Mouse (Mus musculus): ENCODE results near the gene 4930524J08Rik. TPM values are rescaled to one million over a fixed set of nuclear protein-coding genes. Genes with fewer than 3 reads are reported as not detected.

4930524J08Rik gene
- polyA plus RNA-seq, 1 experiment, result 10.2 TPM

GRCm38 (mm10) chr5:99983452-99984061 lies 4.7 kb downstream of the 4930524J08Rik start:
- TF ChIP-seq CEBPB (IDR thresholded peaks at IDR 0.05; ENCODE audit: low read depth) (no peak), CTCF (IDR thresholded peaks at IDR 0.05; ENCODE audit: control insufficient read depth, insufficient read depth, insufficient read length) (no peak), MYOG (IDR thresholded peaks at IDR 0.05; ENCODE audit: control insufficient read depth, extremely low read depth, insufficient read length) (no peak), MAX (IDR thresholded peaks at IDR 0.05) (no peak), USF1 (IDR thresholded peaks at IDR 0.05; ENCODE audit: low read depth) (no peak), MYOD1 (IDR thresholded peaks at IDR 0.05; ENCODE audit: control insufficient read depth, insufficient read length, low read depth) (no peak), FOSL1 (IDR thresholded peaks at IDR 0.05; ENCODE audit: insufficient read depth, low read length, poor library complexity, severe bottlenecking) (no peak)
- Histone ChIP-seq H3K36me3 (ENCODE audit: control insufficient read depth, insufficient read depth) (no peaks in the 10 kb centered on the region), H3K27me3 (ENCODE audit: control insufficient read depth, insufficient read depth, insufficient read length) (no peaks in the 10 kb centered on the region), H3ac (ENCODE audit: control insufficient read depth, insufficient read length, low read depth) (no peak overlapping the region), H3K79me3 (ENCODE audit: low read depth) (no peaks in the 10 kb centered on the region), H3K79me2 (ENCODE audit: control insufficient read depth, insufficient read depth) (no peaks in the 10 kb centered on the region), H3K4me3 (ENCODE audit: insufficient read depth, poor library complexity, severe bottlenecking) (no peak overlapping the region)

DNA sequence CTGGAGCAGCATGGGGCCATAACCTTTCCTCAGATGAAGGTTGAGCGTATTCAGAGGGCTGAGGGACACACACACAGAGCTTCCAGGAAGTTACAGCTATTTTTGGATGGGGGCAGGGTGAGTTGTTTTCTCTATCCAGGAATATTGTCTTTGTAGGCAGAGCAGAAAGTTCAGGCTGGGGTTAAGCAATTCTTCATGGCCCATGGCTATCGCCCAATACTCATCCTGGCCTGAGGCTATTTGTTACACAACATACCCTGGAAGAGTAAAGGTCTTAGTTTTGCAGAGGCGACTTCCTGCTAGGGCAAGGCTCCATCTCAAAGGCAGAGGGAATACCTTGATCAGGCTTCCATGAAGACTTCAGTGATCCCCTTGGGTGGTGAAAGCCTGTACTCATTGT lies 15.3 kb downstream of the 4930524J08Rik start:
- TF ChIP-seq MAX (IDR thresholded peaks at IDR 0.05) (no peak), FOSL1 (IDR thresholded peaks at IDR 0.05; ENCODE audit: insufficient read depth, low read length, poor library complexity, severe bottlenecking) (no peak), CEBPB (IDR thresholded peaks at IDR 0.05; ENCODE audit: low read depth) (no peak), CTCF (IDR thresholded peaks at IDR 0.05; ENCODE audit: control insufficient read depth, insufficient read depth, insufficient read length) (no peak), USF1 (IDR thresholded peaks at IDR 0.05; ENCODE audit: low read depth) (no peak), MYOD1 (IDR thresholded peaks at IDR 0.05; ENCODE audit: control insufficient read depth, insufficient read length, low read depth) (no peak), MYOG (IDR thresholded peaks at IDR 0.05; ENCODE audit: control insufficient read depth, extremely low read depth, insufficient read length) (no peak)
- Histone ChIP-seq H3K36me3 (ENCODE audit: control insufficient read depth, insufficient read depth) (no peaks in the 10 kb centered on the region), H3K79me2 (ENCODE audit: control insufficient read depth, insufficient read depth) (no peaks in the 10 kb centered on the region), H3K27me3 (ENCODE audit: control insufficient read depth, insufficient read depth, insufficient read length) (no peaks in the 10 kb centered on the region), H3ac (ENCODE audit: control insufficient read depth, insufficient read length, low read depth) (no peak overlapping the region), H3K4me3 (ENCODE audit: insufficient read depth, poor library complexity, severe bottlenecking) (no peak overlapping the region), H3K79me3 (ENCODE audit: low read depth) (no peaks in the 10 kb centered on the region)

GRCm38 (mm10) chr5:99994680-99995079 lies 15.8 kb downstream of the 4930524J08Rik start:
- Histone ChIP-seq H3K27me3 (ENCODE audit: control insufficient read depth, insufficient read depth, insufficient read length) (no peaks in the 10 kb centered on the region), H3K79me2 (ENCODE audit: control insufficient read depth, insufficient read depth) (no peaks in the 10 kb centered on the region), H3ac (ENCODE audit: control insufficient read depth, insufficient read length, low read depth) (no peak overlapping the region), H3K36me3 (ENCODE audit: control insufficient read depth, insufficient read depth) (no peaks in the 10 kb centered on the region), H3K79me3 (ENCODE audit: low read depth) (no peaks in the 10 kb centered on the region), H3K4me3 (ENCODE audit: insufficient read depth, poor library complexity, severe bottlenecking) (no peak overlapping the region)
- no peak for TF ChIP-seq MAX (IDR thresholded peaks at IDR 0.05)
- TF ChIP-seq CEBPB (IDR thresholded peaks at IDR 0.05; ENCODE audit: low read depth), result no peak
- no peak for TF ChIP-seq MYOD1 (IDR thresholded peaks at IDR 0.05; ENCODE audit: control insufficient read depth, insufficient read length, low read depth)
- no peak for TF ChIP-seq USF1 (IDR thresholded peaks at IDR 0.05; ENCODE audit: low read depth)
- TF ChIP-seq CTCF (IDR thresholded peaks at IDR 0.05; ENCODE audit: control insufficient read depth, insufficient read depth, insufficient read length), result no peak
- TF ChIP-seq FOSL1 (IDR thresholded peaks at IDR 0.05; ENCODE audit: insufficient read depth, low read length, poor library complexity, severe bottlenecking), result no peak
- TF ChIP-seq MYOG (IDR thresholded peaks at IDR 0.05; ENCODE audit: control insufficient read depth, extremely low read depth, insufficient read length), result no peak

GRCm38 (mm10) chr5:100000048-100000447 lies 21.2 kb downstream of the 4930524J08Rik start:
- Histone ChIP-seq H3ac (ENCODE audit: control insufficient read depth, insufficient read length, low read depth) (no peak overlapping the region), H3K36me3 (ENCODE audit: control insufficient read depth, insufficient read depth) (no peaks in the 10 kb centered on the region), H3K79me2 (ENCODE audit: control insufficient read depth, insufficient read depth) (no peaks in the 10 kb centered on the region), H3K27me3 (ENCODE audit: control insufficient read depth, insufficient read depth, insufficient read length) (no peaks in the 10 kb centered on the region), H3K4me3 (ENCODE audit: insufficient read depth, poor library complexity, severe bottlenecking) (no peak overlapping the region), H3K79me3 (ENCODE audit: low read depth) (no peaks in the 10 kb centered on the region)
- TF ChIP-seq FOSL1 (IDR thresholded peaks at IDR 0.05; ENCODE audit: insufficient read depth, low read length, poor library complexity, severe bottlenecking) (no peak), MYOG (IDR thresholded peaks at IDR 0.05; ENCODE audit: control insufficient read depth, extremely low read depth, insufficient read length) (no peak), MAX (IDR thresholded peaks at IDR 0.05) (no peak), CTCF (IDR thresholded peaks at IDR 0.05; ENCODE audit: control insufficient read depth, insufficient read depth, insufficient read length) (no peak), USF1 (IDR thresholded peaks at IDR 0.05; ENCODE audit: low read depth) (no peak), MYOD1 (IDR thresholded peaks at IDR 0.05; ENCODE audit: control insufficient read depth, insufficient read length, low read depth) (no peak), CEBPB (IDR thresholded peaks at IDR 0.05; ENCODE audit: low read depth) (no peak)

DNA sequence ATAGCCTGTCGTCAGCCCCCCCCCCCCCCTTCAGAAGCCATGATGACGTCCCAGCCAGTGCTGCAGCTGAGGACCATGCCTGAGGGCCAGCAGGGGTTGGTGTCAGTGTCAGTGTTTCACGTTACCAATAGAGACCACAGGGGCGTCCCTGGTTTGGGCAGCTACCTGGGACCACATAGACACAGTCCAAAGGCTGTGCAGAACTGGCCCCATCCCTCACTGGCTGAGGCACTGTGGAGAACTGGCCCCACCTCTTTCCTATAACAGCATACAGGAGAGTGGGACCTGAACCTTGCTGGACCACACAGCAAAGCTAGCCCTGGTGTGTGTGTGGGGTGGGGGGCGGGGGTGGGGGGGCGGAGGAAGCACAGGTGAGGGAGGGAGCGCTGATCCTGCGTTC lies 21.6 kb downstream of the 4930524J08Rik start:
- Histone ChIP-seq H3K27me3 (ENCODE audit: control insufficient read depth, insufficient read depth, insufficient read length) (no peaks in the 10 kb centered on the region), H3K79me3 (ENCODE audit: low read depth) (no peaks in the 10 kb centered on the region), H3K79me2 (ENCODE audit: control insufficient read depth, insufficient read depth) (no peaks in the 10 kb centered on the region), H3ac (ENCODE audit: control insufficient read depth, insufficient read length, low read depth) (no peak overlapping the region), H3K36me3 (ENCODE audit: control insufficient read depth, insufficient read depth) (no peaks in the 10 kb centered on the region), H3K4me3 (ENCODE audit: insufficient read depth, poor library complexity, severe bottlenecking) (no peak overlapping the region)
- TF ChIP-seq USF1 (IDR thresholded peaks at IDR 0.05; ENCODE audit: low read depth), result no peak
- TF ChIP-seq MYOD1 (IDR thresholded peaks at IDR 0.05; ENCODE audit: control insufficient read depth, insufficient read length, low read depth), result no peak
- TF ChIP-seq CEBPB (IDR thresholded peaks at IDR 0.05; ENCODE audit: low read depth), result no peak
- no peak for TF ChIP-seq MYOG (IDR thresholded peaks at IDR 0.05; ENCODE audit: control insufficient read depth, extremely low read depth, insufficient read length)
- TF ChIP-seq FOSL1 (IDR thresholded peaks at IDR 0.05; ENCODE audit: insufficient read depth, low read length, poor library complexity, severe bottlenecking), result no peak
- TF ChIP-seq MAX (IDR thresholded peaks at IDR 0.05), result no peak
- TF ChIP-seq CTCF (IDR thresholded peaks at IDR 0.05; ENCODE audit: control insufficient read depth, insufficient read depth, insufficient read length), result no peak

Data from C2C12 (cell line).